8 mouse cellular contexts compared by ENCODE assay signal in the genomic region with DNA sequence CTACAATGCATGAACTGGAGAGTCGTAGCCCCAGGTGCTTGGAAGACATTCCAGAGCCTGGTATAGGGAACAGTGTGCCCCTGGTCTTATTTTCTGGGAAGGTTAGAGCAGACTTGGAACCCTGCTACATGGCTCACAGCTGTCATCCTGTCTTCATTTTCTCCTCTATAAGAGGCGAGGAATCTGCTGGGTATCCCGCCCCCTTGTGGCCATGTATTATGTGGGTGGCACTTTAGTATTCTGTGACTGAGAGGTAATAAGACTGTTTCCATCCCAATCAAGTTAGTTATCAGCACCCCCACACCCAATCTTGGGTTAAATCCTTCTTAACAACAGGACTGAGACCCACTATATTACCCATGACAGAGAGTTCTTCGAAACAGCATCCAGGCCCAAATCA.
DNase-seq lines count a peak whose midpoint lies in the region; ATAC-seq and TF ChIP-seq lines count a peak whose summit lies in the region.
"Not testable (repeated sequence)": the region's sequence is repeated elsewhere in the genome, so short reads cannot be mapped to it uniquely, and the experiment has no call there.

No protein-coding gene starts in this region.

- H3K9ac ChIP-seq in ES-E14 (ENCODE audit: insufficient read depth, low read depth, low read length, poor library complexity, severe bottlenecking); intestine, postnatal 0 days (ENCODE audit: low read depth, low read length); liver, adult 2 months (ENCODE audit: low read depth, low read length): not testable (repeated sequence)

- peak; percentile 43 for DNase-seq in 416B (ENCODE audit: low read depth)
- DNase-seq in ES-E14 (ENCODE audit: low read depth, low spot score) = peak; percentile 52
- DNase-seq in adrenal gland, adult 18-20 months (ENCODE audit: low spot score in 2 of 2) = peak; percentile 22 to 28
- peak; percentile 10 to 32 for DNase-seq in cerebellum, postnatal 14 days
- peak; percentile 25 for DNase-seq in liver, adult 2 months (ENCODE audit: extremely low read depth, low read depth, low spot score)
- peak; percentile 63 for DNase-seq in naive thymus-derived CD4-positive, alpha-beta T cell, adult 2 months (ENCODE audit: low read depth)
- DNase-seq in testis, postnatal 10 days (ENCODE audit: low spot score) = peak; percentile 55

- not testable (repeated sequence) for H3K27ac ChIP-seq in ES-E14 (ENCODE audit: insufficient read depth, low read depth, low read length, poor library complexity, severe bottlenecking); intestine, postnatal 0 days (ENCODE audit: low read depth, low read length); liver, adult 2 months (replicated peaks; ENCODE audit: insufficient read depth, low read depth, low read length)

- H3K4me2 ChIP-seq in intestine, postnatal 0 days (replicated peaks; ENCODE audit: low read depth) = not testable (repeated sequence)

- H3K4me3 ChIP-seq in ES-E14 (ENCODE audit: insufficient read depth in 1 of 2, low read depth in 1 of 2, low read length in 2 of 2, poor library complexity in 1 of 2, severe bottlenecking in 1 of 2); intestine, postnatal 0 days (ENCODE audit: low read depth, low read length); liver, adult 2 months (ENCODE audit: insufficient read depth, low read depth, low read length): not testable (repeated sequence)

- not testable (repeated sequence) for H3K79me2 ChIP-seq in liver, adult 2 months (ENCODE audit: control insufficient read depth, insufficient read depth, low read length)

- in situ Hi-C loops in ES-E14 (cut with MboI; ENCODE audit: low sequenced_read_pairs in 2 of 2, unreplicated experiment in 2 of 2) = not testable (repeated sequence)

- not testable (repeated sequence) for H3K27me3 ChIP-seq in intestine, postnatal 0 days (replicated peaks; ENCODE audit: control insufficient read depth, insufficient read depth, low read length); liver, adult 2 months (ENCODE audit: control insufficient read depth, insufficient read depth, low read length)

- TF ChIP-seq CTCF in intestine, postnatal 0 days (IDR thresholded peaks at IDR 0.05; ENCODE audit: low read depth) = peak; percentile 53
- TF ChIP-seq CTCF in liver, adult 2 months (IDR thresholded peaks at IDR 0.05; ENCODE audit: low read depth, low read length) = not testable (repeated sequence)

- H3K4me1 ChIP-seq in ES-E14 (ENCODE audit: control insufficient read depth in 2 of 2, insufficient read depth in 2 of 2, low read length in 2 of 2, poor library complexity in 1 of 2); intestine, postnatal 0 days (replicated peaks; ENCODE audit: control insufficient read depth, insufficient read depth, low read length); liver, adult 2 months (ENCODE audit: control insufficient read depth, insufficient read depth, low read length): not testable (repeated sequence)

- ATAC-seq in intestine, postnatal 0 days = not testable (repeated sequence)

- H3K9me3 ChIP-seq in ES-E14 (ENCODE audit: control insufficient read depth, insufficient read depth, low read depth, low read length); intestine, postnatal 0 days (ENCODE audit: control insufficient read depth): not testable (repeated sequence)

- not testable (repeated sequence) for H3K36me3 ChIP-seq in ES-E14 (ENCODE audit: control insufficient read depth, insufficient read depth, low read length, poor library complexity, severe bottlenecking); intestine, postnatal 0 days (ENCODE audit: control insufficient read depth, insufficient read depth); liver, adult 2 months (ENCODE audit: control insufficient read depth, insufficient read depth, low read length)

- TF ChIP-seq POLR2A in liver, adult 2 months (IDR thresholded peaks at IDR 0.05; ENCODE audit: extremely low read depth, insufficient read depth, low read length) = not testable (repeated sequence)

- WGBS in intestine, postnatal 0 days = 68% methylated on average over 4 of the region's 4 CpGs
- 77% methylated on average over 4 of the region's 4 CpGs for WGBS in liver, adult 2 months
